Mouse (Mus musculus): Measurements from ENCODE around the gene Ak9.

The Ak9 gene

DNA sequence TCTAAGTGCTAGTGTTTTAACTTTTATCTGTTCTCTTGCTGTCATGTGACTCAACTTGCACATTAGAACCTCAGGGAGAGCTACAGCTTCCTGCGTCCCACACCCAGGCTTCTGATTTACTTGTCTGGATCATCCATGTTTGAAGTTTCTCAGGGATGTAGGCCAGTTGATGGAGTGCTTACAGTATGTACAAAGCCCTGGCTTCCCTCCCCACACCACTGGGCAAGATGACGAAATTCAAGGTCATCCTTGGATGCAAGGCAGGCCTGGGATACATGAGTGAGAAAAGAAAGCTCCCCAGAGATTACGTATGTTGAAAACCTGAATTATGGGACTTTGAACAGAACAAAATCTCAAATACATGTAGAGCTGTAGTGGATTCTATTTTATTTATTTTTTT lies 149.0 kb downstream of the Ak9 start:
- no peak for DNase-seq (ENCODE audit: low read depth, low spot score)
- H3K36me3 ChIP-seq (ENCODE audit: control insufficient read depth, insufficient read depth, low read length, poor library complexity, severe bottlenecking): peaks cover 2% of the 10 kb centered on the region
- H3K27me3 ChIP-seq (ENCODE audit: control insufficient read depth, insufficient read depth, low read length, poor library complexity, severe bottlenecking): no peaks in the 10 kb centered on the region

DNA sequence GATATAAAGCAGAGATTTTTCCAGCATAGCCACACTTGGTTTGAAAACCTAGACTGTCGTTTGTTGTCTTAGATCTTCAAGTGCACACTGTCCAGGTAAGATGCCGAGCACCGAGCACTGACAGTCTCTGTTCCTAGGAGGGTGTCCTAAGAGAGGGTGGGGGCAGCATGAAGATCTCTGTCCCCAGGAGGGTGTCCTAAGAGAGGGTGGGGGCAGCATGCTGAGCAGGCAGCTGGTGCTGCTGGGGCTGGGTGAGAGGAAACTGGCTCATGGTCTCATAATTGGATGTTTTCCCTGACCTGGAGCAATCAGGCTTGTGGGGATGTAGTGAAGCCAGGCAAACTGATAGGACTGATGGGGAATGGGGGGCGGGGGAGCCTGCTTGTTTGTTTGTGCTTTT lies 156.2 kb downstream of the Ak9 start:
- peaks cover 4% of the 10 kb centered on the region for H3K36me3 ChIP-seq (ENCODE audit: control insufficient read depth, insufficient read depth, low read length, poor library complexity, severe bottlenecking)
- no peaks in the 10 kb centered on the region for H3K27me3 ChIP-seq (ENCODE audit: control insufficient read depth, insufficient read depth, low read length, poor library complexity, severe bottlenecking)
- DNase-seq (ENCODE audit: low read depth, low spot score): no peak

DNA sequence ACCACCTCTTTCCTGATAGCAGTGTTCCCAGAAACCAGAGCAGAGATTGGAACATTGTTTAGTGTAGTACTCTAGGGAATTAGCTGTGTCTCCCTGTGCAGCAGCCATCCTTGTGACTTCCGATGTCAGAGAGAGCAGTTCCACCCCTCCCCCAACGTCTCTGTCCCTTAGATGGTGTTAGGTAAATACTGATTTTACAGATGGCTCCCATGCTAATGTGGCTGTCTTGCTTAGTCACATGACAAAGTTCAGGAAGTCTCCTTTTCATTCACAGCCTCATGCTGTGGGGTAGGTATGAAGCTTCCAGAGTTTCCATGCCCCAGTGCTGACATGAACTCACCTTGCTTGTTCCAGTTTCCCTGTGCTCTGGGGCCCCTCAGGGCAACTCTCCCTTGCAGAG lies 156.7 kb downstream of the Ak9 start:
- H3K27me3 ChIP-seq (ENCODE audit: control insufficient read depth, insufficient read depth, low read length, poor library complexity, severe bottlenecking): no peaks in the 10 kb centered on the region
- H3K36me3 ChIP-seq (ENCODE audit: control insufficient read depth, insufficient read depth, low read length, poor library complexity, severe bottlenecking): peaks cover 4% of the 10 kb centered on the region
- no peak for DNase-seq (ENCODE audit: low read depth, low spot score)

DNA sequence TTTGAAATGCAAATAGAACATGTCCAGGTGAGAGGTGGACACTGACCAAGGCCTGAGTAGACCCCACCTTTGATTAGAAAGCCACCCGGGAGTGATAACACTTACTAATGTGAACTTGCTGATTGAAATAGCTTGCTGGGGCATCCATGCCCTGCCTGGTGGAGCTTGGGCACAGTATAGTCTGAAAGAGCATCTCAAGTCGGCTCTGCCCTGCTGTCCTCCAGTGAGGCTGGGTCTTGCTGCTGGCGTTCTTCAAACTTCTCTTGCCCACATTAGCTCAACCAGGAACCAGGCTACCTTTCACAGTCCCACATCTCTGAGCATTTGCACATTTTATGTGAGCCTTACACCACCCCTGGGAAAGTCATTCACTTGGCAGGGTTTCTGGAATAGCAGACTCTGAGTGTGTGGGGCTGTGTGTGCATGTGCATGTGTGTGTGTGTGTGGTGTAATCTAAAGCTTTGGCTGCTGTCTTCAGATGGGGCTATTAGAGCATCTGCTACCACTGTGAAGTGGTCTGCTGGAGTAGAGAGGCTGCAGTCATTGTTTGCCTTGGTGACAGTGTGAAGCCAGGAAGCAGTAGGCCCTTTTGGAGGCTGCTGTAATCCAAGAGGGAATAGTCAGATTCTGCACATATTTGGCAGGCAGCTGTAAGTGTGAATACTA lies 157.4 kb downstream of the Ak9 start:
- DNase-seq (ENCODE audit: low read depth, low spot score): no peak
- Histone ChIP-seq H3K36me3 (ENCODE audit: control insufficient read depth, insufficient read depth, low read length, poor library complexity, severe bottlenecking) (peaks cover 6% of the 10 kb centered on the region), H3K27me3 (ENCODE audit: control insufficient read depth, insufficient read depth, low read length, poor library complexity, severe bottlenecking) (no peaks in the 10 kb centered on the region)

DNA sequence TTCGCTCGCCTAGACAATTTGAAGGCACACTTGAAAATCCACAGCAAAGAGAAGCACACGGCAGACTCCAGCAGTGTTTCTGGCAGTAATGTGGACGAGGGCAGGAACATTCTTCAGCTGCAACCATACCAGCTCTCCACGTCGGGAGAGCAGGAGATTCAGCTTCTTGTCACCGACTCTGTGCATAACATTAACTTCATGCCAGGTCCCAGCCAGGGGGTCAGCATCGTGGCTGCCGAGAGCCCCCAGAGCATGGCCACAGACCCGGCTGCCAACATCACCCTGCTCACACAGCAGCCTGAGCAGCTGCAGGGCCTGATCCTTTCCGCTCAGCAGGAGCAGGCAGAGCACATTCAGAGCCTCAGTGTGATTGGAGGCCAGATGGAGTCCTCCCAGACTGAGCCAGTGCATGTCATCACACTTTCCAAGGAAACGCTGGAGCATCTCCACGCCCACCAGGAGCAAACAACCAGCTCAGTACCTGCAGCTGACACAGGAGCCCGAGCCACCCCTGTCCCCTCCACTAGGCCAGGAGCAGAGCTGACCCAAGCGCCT lies 160.7 kb downstream of the Ak9 start:
- Histone ChIP-seq H3K36me3 (ENCODE audit: control insufficient read depth, insufficient read depth, low read length, poor library complexity, severe bottlenecking) (peaks cover 5% of the 10 kb centered on the region), H3K27me3 (ENCODE audit: control insufficient read depth, insufficient read depth, low read length, poor library complexity, severe bottlenecking) (no peaks in the 10 kb centered on the region)
- DNase-seq (ENCODE audit: low read depth, low spot score): no peak

DNA sequence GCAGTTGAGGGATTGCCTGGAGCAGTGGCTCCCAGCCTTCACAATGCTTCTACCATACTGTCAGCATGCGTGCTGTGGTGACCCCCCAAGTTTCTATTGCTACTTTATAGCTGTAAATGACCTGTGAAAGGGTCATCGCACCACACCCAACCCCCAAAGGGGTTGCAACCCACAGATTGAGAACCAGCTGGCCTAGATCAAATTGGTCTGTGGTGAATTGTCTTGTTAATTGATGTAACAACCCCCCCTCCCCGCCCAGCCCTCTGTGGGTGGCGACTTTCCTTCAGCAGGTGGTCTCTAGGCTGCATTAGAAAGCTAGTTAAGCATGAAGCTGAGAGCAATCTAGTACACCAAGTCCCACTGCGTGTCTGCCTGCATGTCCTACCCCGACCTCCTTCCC lies 163.5 kb downstream of the Ak9 start:
- no peak for DNase-seq (ENCODE audit: low read depth, low spot score)
- no peaks in the 10 kb centered on the region for H3K27me3 ChIP-seq (ENCODE audit: control insufficient read depth, insufficient read depth, low read length, poor library complexity, severe bottlenecking)
- peaks cover 5% of the 10 kb centered on the region for H3K36me3 ChIP-seq (ENCODE audit: control insufficient read depth, insufficient read depth, low read length, poor library complexity, severe bottlenecking)

DNA sequence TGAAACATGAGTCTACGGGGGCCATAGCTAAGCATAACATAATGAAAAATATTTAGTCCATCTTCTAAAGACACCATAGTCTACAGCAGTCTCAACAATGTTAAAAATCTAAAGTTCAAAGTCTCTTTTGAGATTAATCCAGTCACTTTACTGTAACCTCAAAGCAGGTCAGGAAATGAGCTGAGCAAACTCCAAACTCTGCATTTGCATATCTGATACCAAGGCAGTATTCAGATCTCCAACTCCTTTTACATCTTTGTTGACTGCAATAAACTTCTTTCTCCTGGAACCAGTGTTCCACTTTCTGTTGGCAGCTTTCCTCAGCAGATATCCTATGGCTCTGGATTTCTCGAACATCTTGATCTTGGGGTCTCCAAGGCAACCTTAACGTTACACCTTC lies 166.9 kb downstream of the Ak9 start:
- no peak for DNase-seq (ENCODE audit: low read depth, low spot score)
- Histone ChIP-seq H3K36me3 (ENCODE audit: control insufficient read depth, insufficient read depth, low read length, poor library complexity, severe bottlenecking) (peaks cover 1% of the 10 kb centered on the region; the same call in 1 of the 2 replicates), H3K27me3 (ENCODE audit: control insufficient read depth, insufficient read depth, low read length, poor library complexity, severe bottlenecking) (no peaks in the 10 kb centered on the region)

DNA sequence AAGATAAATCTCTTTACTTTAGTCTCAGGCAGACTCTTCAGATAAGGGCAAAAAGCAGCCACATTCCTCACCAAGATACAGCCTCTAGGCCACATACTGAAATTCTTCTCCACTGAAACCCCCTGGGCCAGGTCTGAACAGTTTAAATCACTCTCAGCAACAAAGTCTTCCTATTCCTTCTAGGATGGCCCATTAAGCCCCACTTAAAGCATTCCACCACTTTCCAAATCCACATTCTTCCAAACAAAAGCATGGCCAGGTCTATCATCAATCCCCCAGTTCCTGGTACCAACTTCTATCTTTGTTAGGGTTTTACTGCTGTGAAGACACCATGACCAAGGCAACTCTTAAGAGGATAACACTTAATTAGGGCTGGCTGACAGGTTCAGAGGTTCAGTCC lies 168.8 kb downstream of the Ak9 start:
- H3K36me3 ChIP-seq (ENCODE audit: control insufficient read depth, insufficient read depth, low read length, poor library complexity, severe bottlenecking): no peaks in the 10 kb centered on the region
- H3K27me3 ChIP-seq (ENCODE audit: control insufficient read depth, insufficient read depth, low read length, poor library complexity, severe bottlenecking): no peaks in the 10 kb centered on the region
- no peak for DNase-seq (ENCODE audit: low read depth, low spot score)

DNA sequence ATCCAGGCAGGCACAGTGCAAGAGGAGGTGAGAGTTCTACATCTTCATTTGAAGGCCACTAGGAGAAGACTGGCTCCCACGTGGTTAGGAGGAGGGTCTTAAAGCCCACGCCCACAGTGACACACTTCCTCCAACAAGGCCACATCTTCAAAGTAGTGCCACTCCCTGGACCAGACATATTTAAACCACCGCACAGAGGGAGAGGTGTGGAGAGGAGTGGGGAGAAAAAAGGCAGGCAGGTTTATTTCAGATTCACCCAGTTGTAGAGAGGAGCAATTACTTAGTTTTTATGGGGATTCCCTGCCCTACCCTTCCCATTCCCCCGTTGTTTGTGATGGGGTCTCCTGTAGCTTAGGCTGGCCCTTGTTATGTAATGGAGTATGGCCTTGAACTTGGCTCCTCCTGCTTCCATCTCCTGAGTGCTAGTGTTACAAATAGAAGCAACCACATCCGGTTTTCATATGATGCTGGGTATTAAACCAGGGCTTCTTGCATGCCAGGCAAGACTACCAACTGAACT lies 169.2 kb downstream of the Ak9 start:
- Histone ChIP-seq H3K36me3 (ENCODE audit: control insufficient read depth, insufficient read depth, low read length, poor library complexity, severe bottlenecking) (no peaks in the 10 kb centered on the region), H3K27me3 (ENCODE audit: control insufficient read depth, insufficient read depth, low read length, poor library complexity, severe bottlenecking) (no peaks in the 10 kb centered on the region)
- DNase-seq (ENCODE audit: low read depth, low spot score): peak; percentile 36

DNA sequence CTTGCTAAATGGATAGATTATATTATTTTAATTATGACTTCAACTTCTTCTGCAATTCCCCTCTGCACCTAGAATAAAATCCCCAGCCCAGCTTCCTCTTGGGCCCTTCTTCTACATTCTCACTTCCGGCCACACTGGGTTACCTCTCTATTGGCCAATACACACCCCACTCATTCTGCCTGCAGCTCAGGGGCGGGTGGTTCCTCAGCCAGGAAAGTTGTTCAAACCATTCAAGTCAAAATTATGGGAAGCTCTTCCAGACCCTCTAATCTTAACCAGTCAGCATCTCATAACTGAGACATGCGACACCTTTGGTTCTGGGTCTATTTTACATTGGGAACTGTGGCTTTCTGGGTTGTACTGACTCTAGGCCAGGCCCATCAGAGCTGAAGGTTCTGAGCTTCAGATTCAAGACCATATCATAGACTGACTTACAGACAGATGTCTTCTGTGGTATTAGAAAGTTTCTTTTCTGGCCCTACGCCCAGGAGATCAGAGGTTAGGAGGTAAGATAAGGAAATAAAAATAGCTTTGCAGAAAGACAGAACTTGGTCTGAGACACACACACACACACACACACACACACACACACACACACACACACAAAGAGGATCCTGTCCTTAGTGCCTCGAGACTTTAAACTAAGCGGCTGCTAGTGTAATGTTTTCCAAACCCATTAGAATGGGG lies 170.1 kb downstream of the Ak9 start:
- Histone ChIP-seq H3K27me3 (ENCODE audit: control insufficient read depth, insufficient read depth, low read length, poor library complexity, severe bottlenecking) (no peaks in the 10 kb centered on the region), H3K36me3 (ENCODE audit: control insufficient read depth, insufficient read depth, low read length, poor library complexity, severe bottlenecking) (peaks cover 4% of the 10 kb centered on the region)
- DNase-seq (ENCODE audit: low read depth, low spot score): peak; percentile 76

DNA sequence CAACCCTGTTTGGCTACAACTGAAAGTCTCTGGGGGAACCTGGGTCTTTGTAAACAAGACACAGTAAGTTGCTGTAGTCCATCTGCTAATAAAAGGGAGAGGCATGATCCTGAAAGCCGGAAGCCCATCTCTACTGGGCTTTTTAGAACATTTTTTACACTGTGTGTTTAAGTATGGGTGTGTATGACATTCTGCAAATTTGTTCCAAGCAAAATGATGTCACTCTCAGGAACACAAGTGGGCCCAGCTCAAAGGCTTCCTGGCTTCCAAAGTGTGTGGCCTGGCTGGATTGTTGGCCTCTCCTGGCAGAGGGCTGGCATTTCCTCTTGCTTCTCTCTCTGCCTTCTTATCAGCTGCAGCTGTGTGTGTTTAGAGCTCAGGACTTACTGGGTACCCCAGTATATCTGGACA lies 171.2 kb downstream of the Ak9 start:
- Histone ChIP-seq H3K27me3 (ENCODE audit: control insufficient read depth, insufficient read depth, low read length, poor library complexity, severe bottlenecking) (no peaks in the 10 kb centered on the region), H3K36me3 (ENCODE audit: control insufficient read depth, insufficient read depth, low read length, poor library complexity, severe bottlenecking) (peaks cover 4% of the 10 kb centered on the region)
- no peak for DNase-seq (ENCODE audit: low read depth, low spot score)

DNA sequence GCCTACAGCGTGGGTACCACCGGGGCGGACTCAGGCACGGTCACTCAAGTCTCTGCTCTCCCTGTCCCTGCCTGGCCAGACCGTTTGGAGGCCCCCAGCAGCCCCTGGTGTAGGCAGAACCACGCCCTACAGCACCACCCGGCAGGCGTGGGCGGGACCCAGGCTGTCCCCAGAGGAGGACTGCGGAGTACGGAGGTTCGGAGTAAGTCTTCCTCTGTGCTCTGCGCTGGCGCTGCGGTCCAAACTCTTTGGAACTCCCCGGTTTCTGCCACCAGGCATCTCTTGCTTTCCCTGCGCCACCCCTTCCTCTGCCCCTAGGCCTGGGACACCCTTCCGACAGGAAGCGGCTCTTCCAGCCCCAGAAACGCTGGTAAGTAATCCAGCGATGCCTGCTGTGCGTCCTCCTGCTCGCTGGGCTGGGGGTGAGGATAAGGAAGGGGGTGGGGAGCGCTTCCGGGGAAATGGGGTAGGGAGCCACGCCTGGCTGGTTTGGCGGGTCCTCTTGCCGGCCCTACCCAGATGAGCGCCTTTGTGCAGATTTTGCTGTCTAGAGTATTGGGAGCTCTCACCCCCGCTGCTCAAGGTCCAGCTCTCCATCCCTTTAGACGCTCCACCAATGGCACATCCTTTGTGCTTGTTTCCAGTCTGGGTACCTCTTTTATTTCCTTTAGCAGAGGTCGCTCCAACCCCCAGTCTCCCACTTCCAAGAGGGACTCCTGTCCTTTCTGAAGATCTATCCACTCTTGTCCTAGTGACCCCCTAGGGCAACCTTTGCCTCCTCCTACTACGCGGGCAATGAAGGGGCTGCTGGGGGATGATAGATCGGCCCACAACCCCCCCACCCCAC lies 172.6 kb downstream of the Ak9 start, which contains the start of gene Mical1:
TSS of gene Mical1 (plus strand) at position 144 of the 847 bp plus-strand sequence.
- peak; percentile 74 for DNase-seq (ENCODE audit: low read depth, low spot score)
- H3K36me3 ChIP-seq (ENCODE audit: control insufficient read depth, insufficient read depth, low read length, poor library complexity, severe bottlenecking): peaks cover 8% of the 10 kb centered on the region
- H3K27me3 ChIP-seq (ENCODE audit: control insufficient read depth, insufficient read depth, low read length, poor library complexity, severe bottlenecking): no peaks in the 10 kb centered on the region

DNA sequence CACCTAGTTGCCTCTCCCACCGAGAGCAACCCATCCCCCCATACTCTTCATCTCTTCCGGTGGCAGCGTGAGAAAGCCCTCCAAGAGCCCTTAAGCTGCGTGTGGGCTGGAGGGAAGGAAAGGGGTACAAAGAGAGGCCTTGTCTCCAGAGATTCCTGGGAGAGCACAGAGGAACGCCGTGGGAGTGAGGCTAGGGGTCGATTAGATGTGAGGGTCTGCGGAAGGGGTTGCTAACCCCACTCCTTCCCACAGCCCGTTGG lies 173.2 kb downstream of the Ak9 start:
- Histone ChIP-seq H3K27me3 (ENCODE audit: control insufficient read depth, insufficient read depth, low read length, poor library complexity, severe bottlenecking) (no peaks in the 10 kb centered on the region), H3K36me3 (ENCODE audit: control insufficient read depth, insufficient read depth, low read length, poor library complexity, severe bottlenecking) (peaks cover 13% of the 10 kb centered on the region)
- DNase-seq (ENCODE audit: low read depth, low spot score): no peak

DNA sequence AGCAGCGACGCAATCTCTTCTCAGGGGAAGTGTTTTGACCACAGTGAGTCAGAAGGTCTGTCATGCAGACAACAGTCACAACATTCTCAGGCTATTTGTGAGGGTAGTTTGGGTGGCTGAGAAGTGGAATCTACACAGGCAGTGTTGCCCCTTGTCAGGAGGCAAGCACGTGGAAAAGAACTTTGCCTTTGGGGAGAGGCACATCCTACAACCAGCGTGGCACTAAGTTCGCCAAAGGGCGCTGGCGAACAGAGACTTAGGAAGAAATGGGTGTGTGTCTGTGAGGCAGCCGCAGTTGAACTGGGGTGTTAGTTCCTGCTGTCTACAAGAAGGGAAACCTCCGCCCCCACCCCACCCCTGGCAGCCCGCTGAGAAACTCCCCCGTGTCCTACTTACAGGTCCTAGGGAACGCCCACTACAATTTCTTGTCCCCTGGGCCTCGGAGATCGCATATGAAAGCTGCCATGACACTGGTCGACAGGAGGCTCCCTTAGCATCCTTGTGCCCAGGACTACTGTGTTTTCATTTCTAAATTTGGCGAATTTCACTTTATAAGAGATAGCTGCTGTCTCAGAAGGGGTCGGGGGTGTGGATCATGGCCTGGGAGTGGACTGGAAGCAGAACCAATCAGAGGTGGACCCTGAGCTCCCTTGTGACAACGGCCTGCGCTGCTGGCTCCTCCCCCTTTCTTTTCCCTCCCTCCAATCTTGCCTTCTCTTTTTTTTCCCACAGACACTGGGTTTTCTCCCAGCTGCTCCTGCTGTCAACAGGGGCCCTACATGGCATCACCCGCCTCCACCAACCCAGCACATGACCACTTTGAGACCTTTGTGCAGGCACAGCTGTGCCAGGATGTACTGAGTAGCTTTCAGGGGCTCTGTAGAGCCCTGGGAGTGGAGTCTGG lies 173.8 kb downstream of the Ak9 start:
- Histone ChIP-seq H3K36me3 (ENCODE audit: control insufficient read depth, insufficient read depth, low read length, poor library complexity, severe bottlenecking) (peaks cover 14% of the 10 kb centered on the region), H3K27me3 (ENCODE audit: control insufficient read depth, insufficient read depth, low read length, poor library complexity, severe bottlenecking) (no peaks in the 10 kb centered on the region)
- peak; percentile 64 for DNase-seq (ENCODE audit: low read depth, low spot score)
